Mouse (Mus musculus) intestine, embryonic 16.5 days (tissue): ENCODE data around the gene Nid1. TPM values are rescaled to one million over a fixed set of nuclear protein-coding genes. Genes with fewer than 3 reads are reported as not detected.
A peak's percentile ranks its signal among the peaks of the same experiment; 100 is the strongest.
"Not testable (repeated sequence)": the region's sequence is repeated elsewhere in the genome, so short reads cannot be mapped to it uniquely, and the experiment has no call there.

ENCODE experiments used
- ATAC-seq: fragments of 200-750 bp; cut with Nextera tagmentation; 2 replicates; pipeline ENCODE4 v1.8.0; 2017; ENCODE audit warnings: moderate TSS enrichment, moderate library complexity
- H3K27ac ChIP-seq: fragments of 300-500 bp; sonication (generic); 2 replicates; pipeline ENCODE4 v1.5.1; 2014; ENCODE audit warnings: mild to moderate bottlenecking, low read length
- H3K27me3 ChIP-seq: fragments of 300-500 bp; sonication (generic); replicated peaks from 2 replicates; pipeline ENCODE4 v1.6.1; 2014; ENCODE audit warnings: low read length, control low read depth, mixed read lengths; ENCODE audit not compliant: control insufficient read depth, insufficient read depth
- H3K36me3 ChIP-seq: fragments of 300-500 bp; sonication (generic); 2 replicates; pipeline ENCODE4 v1.6.1; 2014; ENCODE audit warnings: low read length, control low read depth; ENCODE audit not compliant: control insufficient read depth, insufficient read depth
- H3K4me1 ChIP-seq: fragments of 300-500 bp; sonication (generic); 2 replicates; pipeline ENCODE4 v1.6.1; 2014; ENCODE audit warnings: low read length, control low read depth, mixed read lengths; ENCODE audit not compliant: control insufficient read depth, insufficient read depth
- H3K4me2 ChIP-seq: fragments of 300-500 bp; sonication (generic); 2 replicates; pipeline ENCODE4 v1.6.1; 2014; ENCODE audit warnings: low read depth, low read length, control low read depth
- H3K4me3 ChIP-seq: fragments of 300-500 bp; sonication (generic); 2 replicates; pipeline ENCODE4 v1.5.1; 2014; ENCODE audit warnings: mild to moderate bottlenecking, low read length
- H3K9ac ChIP-seq: fragments of 300-500 bp; sonication (generic); 2 replicates; pipeline ENCODE4 v1.6.1; 2014; ENCODE audit warnings: low read depth, low read length
- H3K9me3 ChIP-seq: fragments of 300-500 bp; sonication (generic); 2 replicates; pipeline ENCODE4 v1.6.1; 2016; ENCODE audit warnings: low read length, control low read depth; ENCODE audit not compliant: control insufficient read depth
- WGBS: fragments of 180-500 bp; shearing (Covaris S2); extraction: QIAGEN DNeasy Blood & Tissue Kit; methylation state at CpG from one replicate; pipeline ENCODE4 v1.1.7; 2014; 5-methylcytosine and 5-hydroxymethylcytosine counted together
- polyA plus RNA-seq: library from polyadenylated mRNA; unstranded; fragments of >200 nt; fragmentation: Nextera tagmentation; extraction: Ambion mirVana; gene quantifications from 2 replicates; pipeline ENCODE4 v1.2.1, GENCODE M21; 2015

Gene Nid1
- polyA plus RNA-seq, 1 experiment from 2014 or later = 58.7 TPM

DNA sequence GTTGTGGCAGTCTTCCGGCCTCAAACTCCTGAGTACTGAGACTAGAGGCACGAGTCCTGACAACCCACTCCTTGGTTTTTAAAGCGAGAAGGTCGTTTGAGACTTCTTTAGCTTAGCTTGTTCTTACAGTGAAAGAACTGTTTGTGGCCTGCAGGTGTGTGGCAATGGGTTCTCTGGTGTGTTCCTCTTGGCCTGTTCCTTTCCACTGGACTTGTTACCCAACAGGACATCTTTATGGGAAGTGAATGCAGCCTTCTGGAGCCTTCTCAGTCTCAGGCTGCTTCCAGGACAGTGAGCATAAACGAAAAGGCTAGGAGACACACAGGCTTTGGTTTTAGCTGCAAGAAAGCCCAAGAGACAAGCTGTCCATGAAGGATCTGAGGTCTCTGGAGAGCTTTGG, 88.5 kb downstream of the Nid1 start:
- no peak overlapping the region for H3K27ac ChIP-seq
- WGBS = 80% methylated on average over 5 of the region's 5 CpGs
- no peaks in the 10 kb centered on the region for H3K36me3 ChIP-seq
- no peak for ATAC-seq
- no peak overlapping the region for H3K4me2 ChIP-seq
- no peaks in the 10 kb centered on the region for H3K9me3 ChIP-seq
- H3K9ac ChIP-seq = no peak overlapping the region
- no peaks in the 10 kb centered on the region; the same call in 1 of the 2 replicates for H3K4me1 ChIP-seq
- no peaks in the 10 kb centered on the region for H3K27me3 ChIP-seq
- H3K4me3 ChIP-seq = no peak overlapping the region

DNA sequence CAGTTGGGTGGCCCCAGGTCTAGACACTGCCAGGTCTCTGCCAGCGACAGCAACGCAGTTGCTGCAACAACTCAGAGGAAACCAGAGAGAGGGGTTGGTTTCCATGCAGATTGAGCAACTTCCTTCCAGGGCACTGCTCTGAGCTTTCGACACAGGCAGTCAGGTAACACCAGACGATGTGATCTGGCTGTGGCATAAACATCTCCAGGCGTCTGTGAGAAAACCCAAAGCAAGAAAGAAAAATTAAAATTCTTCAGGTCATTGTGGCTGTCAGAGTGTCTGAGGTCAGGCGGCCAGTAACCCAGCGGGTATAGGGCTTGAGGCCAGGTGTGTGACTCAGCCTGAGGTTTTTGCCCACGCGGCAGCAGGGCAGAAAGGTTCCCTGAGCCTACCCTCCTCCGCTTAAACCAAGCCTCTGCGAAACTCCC, 91.8 kb downstream of the Nid1 start:
- H3K4me3 ChIP-seq = no peak overlapping the region
- no peak overlapping the region for H3K4me2 ChIP-seq
- no peaks in the 10 kb centered on the region for H3K36me3 ChIP-seq
- no peak for ATAC-seq
- H3K27ac ChIP-seq = no peak overlapping the region
- no peak overlapping the region for H3K9ac ChIP-seq
- no peaks in the 10 kb centered on the region; the same call in 1 of the 2 replicates for H3K4me1 ChIP-seq
- WGBS = 55% methylated on average over 11 of the region's 11 CpGs
- H3K27me3 ChIP-seq = no peaks in the 10 kb centered on the region
- H3K9me3 ChIP-seq = no peaks in the 10 kb centered on the region

DNA sequence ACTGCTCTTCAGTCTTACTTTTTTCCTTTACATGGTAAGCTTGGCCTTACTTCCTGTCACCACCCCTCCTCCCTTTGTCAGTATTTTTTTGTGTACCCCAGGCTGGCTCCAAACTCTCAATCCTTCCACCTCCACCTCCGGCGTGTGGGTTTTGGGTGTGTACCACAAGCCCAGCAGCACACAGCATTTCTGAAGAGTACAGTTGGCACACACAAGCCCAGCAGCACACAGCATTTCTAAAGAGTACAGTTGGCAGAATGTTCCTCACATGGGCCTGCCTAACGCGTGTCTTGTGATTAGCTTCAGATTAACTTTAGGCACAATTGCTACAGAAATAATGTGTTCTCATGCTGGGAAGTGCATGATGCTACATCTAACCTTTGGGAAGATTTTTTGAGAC, 93.6 kb downstream of the Nid1 start:
- no peak for ATAC-seq
- Histone ChIP-seq H3K4me2 (no peak overlapping the region), H3K4me1 (no peaks in the 10 kb centered on the region), H3K4me3 (no peak overlapping the region), H3K9me3 (no peaks in the 10 kb centered on the region), H3K27me3 (no peaks in the 10 kb centered on the region), H3K36me3 (no peaks in the 10 kb centered on the region), H3K9ac (no peak overlapping the region), H3K27ac (no peak overlapping the region)
- 88% methylated on average over 4 of the region's 4 CpGs for WGBS

DNA sequence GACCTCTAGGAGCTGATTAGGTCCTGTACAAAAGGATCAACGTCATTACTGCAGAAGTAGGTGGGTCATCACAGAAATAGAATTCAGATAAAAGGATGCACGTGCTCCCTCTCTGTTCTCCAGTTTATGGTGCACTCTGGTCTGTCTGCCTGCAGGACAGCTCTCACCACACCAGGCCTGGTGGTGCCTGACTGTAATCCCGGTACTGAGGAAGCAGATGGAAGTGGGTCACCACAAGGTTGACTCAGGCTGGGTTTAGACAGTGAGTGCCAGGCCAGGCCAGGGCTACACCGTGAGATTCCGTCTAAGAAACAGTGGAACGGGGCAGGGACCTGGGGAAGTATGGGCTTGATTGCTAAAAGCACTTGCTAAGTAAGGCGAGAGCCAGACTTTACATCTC, 94.6 kb downstream of the Nid1 start:
- no peak for ATAC-seq
- 87% methylated on average over 7 of the region's 7 CpGs for WGBS
- no peak overlapping the region for H3K4me3 ChIP-seq

DNA sequence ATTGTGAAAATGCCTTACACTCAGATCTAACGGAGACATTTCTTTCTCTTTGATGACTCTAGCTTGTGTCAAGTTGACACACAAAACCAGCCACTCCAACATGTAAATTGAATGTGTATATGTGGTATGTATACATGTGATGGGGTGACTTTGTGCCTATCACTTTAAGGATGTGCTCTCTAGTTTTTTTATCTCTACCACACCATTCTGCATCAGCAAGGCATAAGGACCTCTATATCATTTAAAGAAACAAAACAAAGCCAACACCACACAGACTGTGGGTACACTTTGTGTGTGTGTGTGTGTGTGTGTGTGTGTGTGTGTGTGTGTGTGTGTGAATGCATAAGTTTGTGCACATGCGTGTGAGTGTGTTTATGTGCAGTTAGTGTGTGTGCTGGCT, 99.2 kb downstream of the Nid1 start:
- Histone ChIP-seq H3K9me3 (no peaks in the 10 kb centered on the region), H3K27me3 (no peaks in the 10 kb centered on the region), H3K4me2 (no peak overlapping the region), H3K27ac (no peak overlapping the region), H3K4me1 (no peaks in the 10 kb centered on the region), H3K9ac (no peak overlapping the region), H3K4me3 (no peak overlapping the region), H3K36me3 (no peaks in the 10 kb centered on the region)
- ATAC-seq = no peak
- 89% methylated on average over 2 of the region's 2 CpGs for WGBS

More for the DNA sequence above, 94.6 kb downstream of the Nid1 start:
- no peaks in the 10 kb centered on the region for H3K36me3 ChIP-seq
- no peak overlapping the region for H3K9ac ChIP-seq
- H3K4me1 ChIP-seq = no peaks in the 10 kb centered on the region
- H3K9me3 ChIP-seq = no peaks in the 10 kb centered on the region
- H3K27me3 ChIP-seq = no peaks in the 10 kb centered on the region
- no peak overlapping the region for H3K4me2 ChIP-seq
- no peak overlapping the region for H3K27ac ChIP-seq

DNA sequence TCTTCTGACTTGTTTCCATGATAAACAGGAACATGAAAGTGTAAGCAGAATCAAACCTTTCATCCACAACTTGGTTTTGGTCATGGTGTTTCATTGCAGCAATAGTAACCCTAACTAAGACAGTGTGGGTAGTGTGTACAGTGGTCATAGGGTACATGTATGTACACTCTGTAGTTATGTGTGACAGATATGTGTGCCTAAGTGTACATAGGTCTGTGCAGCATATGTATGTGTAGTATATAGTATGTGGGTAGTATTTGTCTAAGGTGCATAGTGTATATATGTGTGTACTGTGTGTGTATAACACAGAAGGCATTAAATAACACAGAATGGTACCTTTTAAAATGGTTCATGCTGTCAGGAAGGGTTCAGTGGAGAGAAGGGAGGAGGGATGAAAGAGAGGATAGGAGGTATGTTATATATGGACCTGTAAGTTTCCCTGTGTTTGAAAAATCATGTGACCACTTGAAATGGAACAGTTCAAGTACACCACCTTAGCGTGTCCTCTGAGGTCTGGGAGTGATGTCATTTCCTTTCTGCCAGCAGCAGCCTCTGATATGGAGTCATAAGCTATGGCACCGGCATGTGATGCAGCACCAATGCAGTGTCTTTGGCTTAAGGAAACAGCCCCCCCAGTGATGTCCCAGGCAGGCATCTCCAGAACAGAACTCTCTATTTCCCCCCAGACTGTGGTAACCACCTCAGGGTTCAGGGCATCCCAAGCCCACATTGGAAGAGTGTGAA, 100.1 kb downstream of the Nid1 start:
- no peaks in the 10 kb centered on the region for H3K9me3 ChIP-seq
- H3K9ac ChIP-seq = no peak overlapping the region
- ATAC-seq = no peak
- no peaks in the 10 kb centered on the region for H3K27me3 ChIP-seq
- no peaks in the 10 kb centered on the region for H3K4me1 ChIP-seq
- no peak overlapping the region for H3K27ac ChIP-seq
- H3K36me3 ChIP-seq = no peaks in the 10 kb centered on the region
- H3K4me3 ChIP-seq = no peak overlapping the region
- H3K4me2 ChIP-seq = no peak overlapping the region
- WGBS = 56% methylated on average over 2 of the region's 2 CpGs

DNA sequence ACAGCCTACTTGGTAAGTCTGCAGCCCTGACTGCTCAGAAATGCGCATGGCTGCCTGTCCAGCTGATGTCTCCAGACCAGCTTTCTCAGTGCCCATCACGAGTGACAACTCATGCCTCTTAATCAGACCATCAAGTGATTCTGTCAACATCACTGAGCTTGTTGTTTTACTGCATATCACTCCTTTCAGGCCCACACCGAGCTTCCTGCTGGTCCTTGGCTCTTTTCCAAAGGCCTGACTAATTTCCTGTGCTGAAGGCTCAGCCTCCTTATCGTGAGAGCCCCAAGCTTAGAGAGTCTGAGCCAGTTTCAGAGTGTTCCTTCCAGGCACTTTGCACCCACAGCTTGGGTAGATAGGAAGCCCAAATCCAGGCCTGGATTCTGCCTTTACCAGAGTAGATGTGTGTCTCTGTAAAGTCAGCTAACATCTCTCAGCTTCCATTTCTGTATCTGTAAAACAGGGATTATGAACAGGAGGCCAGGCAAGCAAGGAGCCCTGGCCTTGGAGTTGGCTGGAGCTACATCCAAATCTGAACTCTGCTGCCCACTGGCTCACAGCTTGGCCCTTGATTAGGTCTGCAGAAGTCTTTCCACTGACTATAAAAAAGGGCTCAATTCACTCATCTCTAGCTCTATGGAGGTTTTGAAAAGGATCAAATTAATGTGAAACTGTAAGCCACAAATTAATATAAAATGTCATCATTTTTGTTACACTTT, 101.4 kb downstream of the Nid1 start:
- ATAC-seq = peak; percentile 88
- peak overlapping the region; percentile 36; the same call in 1 of the 2 replicates for H3K27ac ChIP-seq
- H3K4me3 ChIP-seq = no peak overlapping the region
- H3K27me3 ChIP-seq = no peaks in the 10 kb centered on the region
- WGBS = 28% methylated on average over 4 of the region's 4 CpGs
- H3K9me3 ChIP-seq = no peaks in the 10 kb centered on the region
- H3K4me1 ChIP-seq = no peaks in the 10 kb centered on the region
- H3K4me2 ChIP-seq = no peak overlapping the region
- H3K36me3 ChIP-seq = no peaks in the 10 kb centered on the region
- H3K9ac ChIP-seq = no peak overlapping the region

DNA sequence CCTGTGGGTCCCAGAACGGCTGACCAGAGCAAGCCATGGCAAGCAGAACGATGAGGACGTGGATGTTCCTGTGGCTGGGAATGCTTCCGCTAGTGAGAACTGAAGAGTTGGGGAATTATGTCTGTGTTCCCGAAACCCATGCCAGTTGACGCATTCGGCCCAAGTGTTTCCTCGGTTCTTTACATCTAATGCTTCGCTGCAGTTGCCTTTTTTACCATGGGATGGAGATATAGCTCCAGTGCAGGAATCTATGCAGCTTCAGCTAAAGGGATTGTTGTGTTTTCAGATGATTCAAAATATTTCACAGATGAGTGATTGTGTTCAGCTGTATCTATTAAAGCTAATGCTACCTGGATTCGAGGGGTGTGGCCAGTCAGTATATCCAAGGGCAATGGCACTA, 105.7 kb downstream of the Nid1 start:
- not testable (repeated sequence) for H3K27me3 ChIP-seq, H3K4me3 ChIP-seq, H3K36me3 ChIP-seq, H3K4me2 ChIP-seq, H3K9ac ChIP-seq, H3K27ac ChIP-seq, ATAC-seq, H3K4me1 ChIP-seq, H3K9me3 ChIP-seq
- 94% methylated on average over 10 of the region's 10 CpGs for WGBS

DNA sequence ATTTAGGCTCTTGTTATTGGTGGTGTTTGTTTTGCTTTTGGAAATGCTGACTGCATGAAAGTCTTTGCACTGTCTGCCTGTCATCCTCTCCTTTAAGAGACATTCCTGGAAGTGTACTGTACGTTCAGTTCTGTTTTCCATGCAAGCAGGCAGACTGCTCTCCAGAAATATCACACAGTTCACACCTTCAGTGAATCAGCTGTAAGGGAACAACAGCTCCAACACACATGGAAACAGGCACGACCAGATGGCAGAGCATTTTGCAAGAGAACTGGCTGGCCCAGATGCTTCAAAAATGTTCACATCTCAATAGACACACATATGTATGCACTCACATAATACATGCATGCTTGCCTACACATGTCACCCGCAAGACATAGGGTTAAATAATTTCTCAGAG, 109.4 kb downstream of the Nid1 start:
- H3K4me1 ChIP-seq = peaks cover 3% of the 10 kb centered on the region; the same call in 1 of the 2 replicates
- no peaks in the 10 kb centered on the region for H3K36me3 ChIP-seq
- no peak for ATAC-seq
- H3K9me3 ChIP-seq = no peaks in the 10 kb centered on the region
- H3K4me3 ChIP-seq = no peak overlapping the region
- H3K9ac ChIP-seq = no peak overlapping the region
- H3K27me3 ChIP-seq = no peaks in the 10 kb centered on the region
- WGBS = 67% methylated on average over 3 of the region's 3 CpGs
- H3K4me2 ChIP-seq = no peak overlapping the region
- no peak overlapping the region for H3K27ac ChIP-seq
